Mouse (Mus musculus): ENCODE data around the gene Col12a1. TPM values are rescaled to one million over a fixed set of nuclear protein-coding genes. Genes with fewer than 3 reads are reported as not detected.

The Col12a1 gene
- polyA plus RNA-seq, 1 experiment from 2014 or later = 15.0 TPM

GRCm38 (mm10) chr9:79600237-79600570 lies 118.4 kb downstream of the Col12a1 start:
- Histone ChIP-seq H3K27me3 (no peaks in the 10 kb centered on the region), H3K27ac (no peak overlapping the region), H3K36me3 (no peaks in the 10 kb centered on the region), H3K9ac (no peak overlapping the region), H3K4me2 (no peak overlapping the region), H3K4me3 (no peak overlapping the region), H3K9me3 (replicated peaks) (no peaks in the 10 kb centered on the region), H3K4me1 (replicated peaks) (peaks cover 7% of the 10 kb centered on the region)
- 62% methylated on average over 3 of the region's 3 CpGs for WGBS
- ATAC-seq (replicated peaks; ENCODE audit: insufficient number of reproducible peaks, insufficient read depth, low FRiP score, low read depth) = no peak

- no peaks in the 10 kb centered on the region for H3K9me3 ChIP-seq (replicated peaks)
- H3K4me1 ChIP-seq (replicated peaks) = peaks cover 7% of the 10 kb centered on the region
- no peaks in the 10 kb centered on the region for H3K36me3 ChIP-seq
- H3K9ac ChIP-seq = no peak overlapping the region
- H3K27me3 ChIP-seq = no peaks in the 10 kb centered on the region
- no peak overlapping the region for H3K4me3 ChIP-seq
- no peak overlapping the region for H3K4me2 ChIP-seq
- 80% methylated on average over 20 of the region's 20 CpGs for WGBS
- peak; percentile 47; the same call in 1 of the 2 replicates for ATAC-seq (replicated peaks; ENCODE audit: insufficient number of reproducible peaks, insufficient read depth, low FRiP score, low read depth)
- H3K27ac ChIP-seq = peak overlapping the region; percentile 50; the same call in 1 of the 2 replicates
Measured at GRCm38 (mm10) chr9:79599395-79600236, 119.0 kb downstream of the Col12a1 start.

GRCm38 (mm10) chr9:79598578-79598977 lies 120.1 kb downstream of the Col12a1 start:
- H3K4me3 ChIP-seq = no peak overlapping the region
- H3K9me3 ChIP-seq (replicated peaks) = no peaks in the 10 kb centered on the region
- H3K27me3 ChIP-seq = no peaks in the 10 kb centered on the region
- no peak overlapping the region for H3K27ac ChIP-seq
- peaks cover 7% of the 10 kb centered on the region for H3K4me1 ChIP-seq (replicated peaks)
- no peak overlapping the region for H3K9ac ChIP-seq
- ATAC-seq (replicated peaks; ENCODE audit: insufficient number of reproducible peaks, insufficient read depth, low FRiP score, low read depth) = no peak
- WGBS = 80% methylated on average over 1 of the region's 1 CpGs
- H3K36me3 ChIP-seq = no peaks in the 10 kb centered on the region
- H3K4me2 ChIP-seq = no peak overlapping the region

GRCm38 (mm10) chr9:79586415-79587195 lies 132.0 kb downstream of the Col12a1 start:
- Histone ChIP-seq H3K27ac (no peak overlapping the region), H3K9me3 (replicated peaks) (no peaks in the 10 kb centered on the region), H3K36me3 (no peaks in the 10 kb centered on the region), H3K9ac (no peak overlapping the region), H3K4me3 (no peak overlapping the region), H3K4me2 (no peak overlapping the region), H3K27me3 (no peaks in the 10 kb centered on the region), H3K4me1 (replicated peaks) (no peaks in the 10 kb centered on the region)
- 69% methylated on average over 4 of the region's 4 CpGs for WGBS
- ATAC-seq (replicated peaks; ENCODE audit: insufficient number of reproducible peaks, insufficient read depth, low FRiP score, low read depth) = no peak

GRCm38 (mm10) chr9:79566838-79567237 lies 151.8 kb downstream of the Col12a1 start:
- Histone ChIP-seq H3K27me3 (no peaks in the 10 kb centered on the region), H3K36me3 (no peaks in the 10 kb centered on the region), H3K4me1 (replicated peaks) (no peaks in the 10 kb centered on the region), H3K9ac (no peak overlapping the region), H3K4me3 (no peak overlapping the region), H3K4me2 (no peak overlapping the region), H3K27ac (no peak overlapping the region), H3K9me3 (replicated peaks) (no peaks in the 10 kb centered on the region)
- WGBS = 83% methylated on average over 5 of the region's 5 CpGs
- no peak for ATAC-seq (replicated peaks; ENCODE audit: insufficient number of reproducible peaks, insufficient read depth, low FRiP score, low read depth)

GRCm38 (mm10) chr9:79553297-79553696 lies 165.3 kb downstream of the Col12a1 start:
- H3K9me3 ChIP-seq (replicated peaks) = no peaks in the 10 kb centered on the region
- no peaks in the 10 kb centered on the region for H3K36me3 ChIP-seq
- ATAC-seq (replicated peaks; ENCODE audit: insufficient number of reproducible peaks, insufficient read depth, low FRiP score, low read depth) = no peak
- no peak overlapping the region for H3K4me3 ChIP-seq
- H3K27ac ChIP-seq = no peak overlapping the region
- H3K4me2 ChIP-seq = no peak overlapping the region
- 67% methylated on average over 2 of the region's 2 CpGs for WGBS
- H3K9ac ChIP-seq = no peak overlapping the region
- H3K4me1 ChIP-seq (replicated peaks) = no peaks in the 10 kb centered on the region
- no peaks in the 10 kb centered on the region for H3K27me3 ChIP-seq

Other genes with a start within 250 kb of the Col12a1 start
- 1,196 and 1,660 TPM in 2 replicates for gene Cox7a2, start 41.0 kb upstream of the Col12a1 start, polyA plus RNA-seq (2015; fragmentation: Nextera tagmentation; extraction: Ambion mirVana)
- gene Tmem30a, start 74.7 kb upstream of the Col12a1 start, polyA plus RNA-seq (2015; fragmentation: Nextera tagmentation; extraction: Ambion mirVana) = 77.7 and 78.4 TPM in 2 replicates